Mouse (Mus musculus): ENCODE results near the gene Epn1. TPM values are rescaled to one million over a fixed set of nuclear protein-coding genes. Genes with fewer than 3 reads are reported as not detected.

Epn1 gene
- 104 and 119 TPM in 2 replicates for polyA plus RNA-seq (2014; fragmentation: Nextera tagmentation; extraction: Ambion mirVana)

GRCm38 (mm10) chr7:5080010-5080751 is at the start of gene Epn1:
TSS of gene Epn1 (plus strand) at chr7:5080235.
- Histone ChIP-seq H3K27me3 (ENCODE audit: control insufficient read depth, insufficient read depth, low read length) (no peaks in the 10 kb centered on the region), H3K36me3 (ENCODE audit: control insufficient read depth, insufficient read depth, low read length) (peaks cover 52% of the 10 kb centered on the region)

GRCm38 (mm10) chr7:5030554-5031275 is 49.3 kb upstream of the Epn1 start:
- ATAC-seq (ENCODE audit: low FRiP score, low TSS enrichment) = no peak
- H3K27ac ChIP-seq (replicated peaks; ENCODE audit: low read depth, low read length) = no peak overlapping the region
- no peak overlapping the region for H3K4me2 ChIP-seq (ENCODE audit: low read length)
- H3K36me3 ChIP-seq (ENCODE audit: control insufficient read depth, insufficient read depth, low read length) = peaks cover 85% of the 10 kb centered on the region
- peaks cover 23% of the 10 kb centered on the region for H3K9me3 ChIP-seq (ENCODE audit: control insufficient read depth, low read length)
- DNase-seq = no peak
- no peaks in the 10 kb centered on the region for H3K27me3 ChIP-seq (ENCODE audit: control insufficient read depth, insufficient read depth, low read length)
- H3K4me3 ChIP-seq (replicated peaks; ENCODE audit: low read depth, low read length) = no peak overlapping the region
- no peak overlapping the region for H3K9ac ChIP-seq (replicated peaks; ENCODE audit: low read length)
- WGBS = 88% methylated on average over 63 of the region's 63 CpGs
- no peaks in the 10 kb centered on the region for H3K4me1 ChIP-seq (ENCODE audit: control insufficient read depth, insufficient read depth, low read length)

More at GRCm38 (mm10) chr7:5080010-5080751, at the start of gene Epn1:
- Histone ChIP-seq H3K27ac (replicated peaks; ENCODE audit: low read depth, low read length) (peak within 1 kb of the TSS; percentile 89), H3K4me1 (ENCODE audit: control insufficient read depth, insufficient read depth, low read length) (peaks cover 21% of the 10 kb centered on the region), H3K4me3 (replicated peaks; ENCODE audit: low read depth, low read length) (peak within 1 kb of the TSS; percentile 85), H3K9me3 (ENCODE audit: control insufficient read depth, low read length) (no peaks in the 10 kb centered on the region), H3K9ac (replicated peaks; ENCODE audit: low read length) (peak within 1 kb of the TSS; percentile 90), H3K4me2 (ENCODE audit: low read length) (peak within 1 kb of the TSS; percentile 86)
- ATAC-seq (ENCODE audit: low FRiP score, low TSS enrichment) (peak; percentile 97), DNase-seq (peak; percentile 99)
- WGBS = under 1% methylated on average over 81 of the region's 81 CpGs

- WGBS = 80% methylated on average over 46 of the region's 46 CpGs
- H3K4me2 ChIP-seq (ENCODE audit: low read length) = no peak overlapping the region
- ATAC-seq (ENCODE audit: low FRiP score, low TSS enrichment) (no peak), DNase-seq (no peak)
- H3K4me1 ChIP-seq (ENCODE audit: control insufficient read depth, insufficient read depth, low read length) = no peaks in the 10 kb centered on the region
- H3K4me3 ChIP-seq (replicated peaks; ENCODE audit: low read depth, low read length) = no peak overlapping the region
- peaks cover 88% of the 10 kb centered on the region for H3K36me3 ChIP-seq (ENCODE audit: control insufficient read depth, insufficient read depth, low read length)
- H3K9me3 ChIP-seq (ENCODE audit: control insufficient read depth, low read length) = peaks cover 23% of the 10 kb centered on the region
- no peaks in the 10 kb centered on the region for H3K27me3 ChIP-seq (ENCODE audit: control insufficient read depth, insufficient read depth, low read length)
- H3K9ac ChIP-seq (replicated peaks; ENCODE audit: low read length) = no peak overlapping the region
- H3K27ac ChIP-seq (replicated peaks; ENCODE audit: low read depth, low read length) = no peak overlapping the region
These were observed 48.5 kb upstream of the Epn1 start for GRCm38 (mm10) chr7:5031496-5031895.

- Histone ChIP-seq H3K4me1 (ENCODE audit: control insufficient read depth, insufficient read depth, low read length) (0 out of 2 replicates have a peak, but pooled peaks cover 4% of the 10 kb centered on the region), H3K27ac (replicated peaks; ENCODE audit: low read depth, low read length) (no peak within 1 kb of the TSS), H3K27me3 (ENCODE audit: control insufficient read depth, insufficient read depth, low read length) (no peaks in the 10 kb centered on the region), H3K4me3 (replicated peaks; ENCODE audit: low read depth, low read length) (no peak within 1 kb of the TSS), H3K36me3 (ENCODE audit: control insufficient read depth, insufficient read depth, low read length) (peaks cover 75% of the 10 kb centered on the region), H3K9ac (replicated peaks; ENCODE audit: low read length) (no peak within 1 kb of the TSS), H3K9me3 (ENCODE audit: control insufficient read depth, low read length) (peaks cover 23% of the 10 kb centered on the region), H3K4me2 (ENCODE audit: low read length) (no peak within 1 kb of the TSS)
- ATAC-seq (ENCODE audit: low FRiP score, low TSS enrichment) = no peak
- 95% methylated on average over 3 of the region's 3 CpGs for WGBS
- no peak for DNase-seq
These were observed 46.2 kb upstream of the Epn1 start, which contains the start of gene 4632433K11Rik for GRCm38 (mm10) chr7:5033818-5034217. TSS of gene 4632433K11Rik (plus strand) at chr7:5034118.

DNA sequence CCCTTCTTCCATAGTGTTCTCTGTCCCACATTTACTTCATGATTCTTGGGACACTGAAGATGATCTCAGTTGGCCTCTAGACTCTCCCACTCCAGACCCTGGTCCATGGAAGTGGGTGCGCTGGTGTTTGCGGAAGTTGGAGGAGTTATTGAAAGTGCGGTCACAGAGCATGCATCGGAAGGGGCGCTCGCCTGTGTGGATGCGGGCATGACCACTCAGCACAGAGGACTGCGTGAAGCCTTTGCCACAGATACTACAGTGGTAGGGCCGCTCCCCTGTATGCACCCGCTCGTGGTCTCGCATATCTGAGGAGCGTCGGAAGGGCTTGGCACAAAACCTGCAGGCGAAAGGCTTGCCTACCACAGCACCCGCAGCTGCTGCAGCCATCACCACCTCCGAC is 44.4 kb upstream of the Epn1 start:
- DNase-seq (no peak), ATAC-seq (ENCODE audit: low FRiP score, low TSS enrichment) (no peak)
- peaks cover 13% of the 10 kb centered on the region for H3K9me3 ChIP-seq (ENCODE audit: control insufficient read depth, low read length)
- no peak overlapping the region for H3K4me2 ChIP-seq (ENCODE audit: low read length)
- peaks cover 57% of the 10 kb centered on the region for H3K36me3 ChIP-seq (ENCODE audit: control insufficient read depth, insufficient read depth, low read length)
- H3K27ac ChIP-seq (replicated peaks; ENCODE audit: low read depth, low read length) = no peak overlapping the region
- H3K9ac ChIP-seq (replicated peaks; ENCODE audit: low read length) = no peak overlapping the region
- H3K4me1 ChIP-seq (ENCODE audit: control insufficient read depth, insufficient read depth, low read length) = 0 out of 2 replicates have a peak, but pooled peaks cover 10% of the 10 kb centered on the region
- H3K27me3 ChIP-seq (ENCODE audit: control insufficient read depth, insufficient read depth, low read length) = no peaks in the 10 kb centered on the region
- 96% methylated on average over 17 of the region's 17 CpGs for WGBS
- no peak overlapping the region for H3K4me3 ChIP-seq (replicated peaks; ENCODE audit: low read depth, low read length)

DNA sequence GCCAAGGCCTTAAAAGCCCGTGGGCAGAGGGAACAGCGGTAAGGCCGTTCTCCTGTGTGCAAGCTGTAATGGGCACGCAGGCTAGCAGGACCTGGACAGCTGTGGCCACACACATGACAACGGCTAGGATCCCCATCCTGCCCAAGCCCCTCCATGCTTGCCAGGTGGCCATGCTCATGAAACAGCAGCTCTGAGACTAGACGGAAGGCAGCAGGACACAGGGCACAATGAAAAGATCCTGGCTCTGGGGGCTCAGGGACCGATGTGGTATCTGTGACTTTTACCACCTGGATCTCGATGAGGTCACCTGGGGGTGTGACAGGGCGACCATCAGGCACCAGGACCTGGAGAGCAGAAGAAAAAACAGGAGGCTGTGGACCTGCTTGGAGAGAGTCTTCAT is 43.9 kb upstream of the Epn1 start:
- H3K4me3 ChIP-seq (replicated peaks; ENCODE audit: low read depth, low read length) = no peak overlapping the region
- H3K36me3 ChIP-seq (ENCODE audit: control insufficient read depth, insufficient read depth, low read length) = peaks cover 52% of the 10 kb centered on the region
- H3K27me3 ChIP-seq (ENCODE audit: control insufficient read depth, insufficient read depth, low read length) = no peaks in the 10 kb centered on the region
- WGBS = 95% methylated on average over 9 of the region's 9 CpGs
- H3K9me3 ChIP-seq (ENCODE audit: control insufficient read depth, low read length) = peaks cover 8% of the 10 kb centered on the region
- no peak overlapping the region for H3K9ac ChIP-seq (replicated peaks; ENCODE audit: low read length)
- no peak overlapping the region for H3K27ac ChIP-seq (replicated peaks; ENCODE audit: low read depth, low read length)
- ATAC-seq (ENCODE audit: low FRiP score, low TSS enrichment) (no peak), DNase-seq (no peak)
- 0 out of 2 replicates have a peak, but pooled peaks cover 10% of the 10 kb centered on the region for H3K4me1 ChIP-seq (ENCODE audit: control insufficient read depth, insufficient read depth, low read length)
- no peak overlapping the region for H3K4me2 ChIP-seq (ENCODE audit: low read length)

DNA sequence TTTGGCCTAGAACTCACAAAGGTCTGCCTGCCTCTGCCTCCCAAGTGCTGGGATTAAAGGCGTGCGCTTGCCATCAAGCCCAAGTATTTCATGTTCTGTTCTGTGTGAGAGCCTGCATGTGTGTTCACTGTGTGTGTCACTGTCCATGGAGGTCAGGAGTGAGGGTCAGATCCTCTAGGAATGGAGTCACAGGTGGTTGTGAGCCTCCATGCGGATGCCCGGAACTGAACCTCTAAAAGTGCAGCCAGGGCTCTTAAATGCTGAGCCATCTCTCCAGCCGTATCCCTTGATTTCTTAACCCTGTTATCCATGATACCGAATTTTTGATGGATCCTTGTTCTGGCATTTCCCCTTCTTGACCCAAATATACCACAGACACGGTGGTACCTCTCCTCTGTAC is 43.0 kb upstream of the Epn1 start:
- DNase-seq (no peak), ATAC-seq (ENCODE audit: low FRiP score, low TSS enrichment) (no peak)
- Histone ChIP-seq H3K27ac (replicated peaks; ENCODE audit: low read depth, low read length) (no peak overlapping the region), H3K27me3 (ENCODE audit: control insufficient read depth, insufficient read depth, low read length) (no peaks in the 10 kb centered on the region), H3K36me3 (ENCODE audit: control insufficient read depth, insufficient read depth, low read length) (peaks cover 43% of the 10 kb centered on the region), H3K4me2 (ENCODE audit: low read length) (peak overlapping the region; percentile 57; the same call in 1 of the 2 replicates), H3K4me1 (ENCODE audit: control insufficient read depth, insufficient read depth, low read length) (0 out of 2 replicates have a peak, but pooled peaks cover 10% of the 10 kb centered on the region), H3K9ac (replicated peaks; ENCODE audit: low read length) (no peak overlapping the region), H3K4me3 (replicated peaks; ENCODE audit: low read depth, low read length) (no peak overlapping the region), H3K9me3 (ENCODE audit: control insufficient read depth, low read length) (no peaks in the 10 kb centered on the region; the same call in 1 of the 2 replicates)
- WGBS = 96% methylated on average over 7 of the region's 7 CpGs

DNA sequence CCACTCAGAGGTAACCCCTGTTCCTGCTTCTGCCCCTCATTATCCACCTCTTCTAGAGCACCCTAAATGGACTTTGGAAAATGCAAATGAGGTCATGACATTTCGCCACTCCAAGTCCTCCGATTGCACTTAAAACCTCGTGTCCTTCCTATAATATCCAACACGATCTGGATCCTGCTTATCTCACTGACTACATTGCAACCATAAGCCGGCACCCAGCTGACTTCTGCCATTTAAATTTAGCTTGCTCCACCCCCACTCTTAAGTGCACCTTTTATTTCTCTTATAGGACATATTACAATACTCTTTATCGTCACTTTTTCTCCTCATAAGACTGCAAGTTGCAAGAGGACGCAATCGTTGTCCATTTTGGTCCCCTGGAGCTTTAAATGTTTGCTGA is 42.6 kb upstream of the Epn1 start:
- H3K4me2 ChIP-seq (ENCODE audit: low read length) = peak overlapping the region; percentile 57
- peak overlapping the region; percentile 75 for H3K9ac ChIP-seq (replicated peaks; ENCODE audit: low read length)
- H3K27ac ChIP-seq (replicated peaks; ENCODE audit: low read depth, low read length) = peak overlapping the region; percentile 97
- ATAC-seq (ENCODE audit: low FRiP score, low TSS enrichment) = no peak
- H3K36me3 ChIP-seq (ENCODE audit: control insufficient read depth, insufficient read depth, low read length) = peaks cover 38% of the 10 kb centered on the region
- H3K4me3 ChIP-seq (replicated peaks; ENCODE audit: low read depth, low read length) = peak overlapping the region; percentile 64
- no peak for DNase-seq
- no peaks in the 10 kb centered on the region for H3K27me3 ChIP-seq (ENCODE audit: control insufficient read depth, insufficient read depth, low read length)
- H3K4me1 ChIP-seq (ENCODE audit: control insufficient read depth, insufficient read depth, low read length) = 0 out of 2 replicates have a peak, but pooled peaks cover 10% of the 10 kb centered on the region
- H3K9me3 ChIP-seq (ENCODE audit: control insufficient read depth, low read length) = no peaks in the 10 kb centered on the region
- 87% methylated on average over 8 of the region's 8 CpGs for WGBS
